Mouse (Mus musculus) limb, embryonic 12.5 days (tissue): ENCODE results near the gene Ap1s1. TPM values are rescaled to one million over a fixed set of nuclear protein-coding genes. Genes with fewer than 3 reads are reported as not detected.

Experiments
- ATAC-seq: fragments of 200-750 bp; cut with Nextera tagmentation; 2 replicates; pipeline ENCODE4 v1.8.0; 2017; ENCODE audit warnings: low read depth, moderate TSS enrichment; ENCODE audit not compliant: insufficient number of reproducible peaks, insufficient read depth, low FRiP score, low TSS enrichment
- H3K27ac ChIP-seq: fragments of 300-500 bp; sonication (generic); 2 replicates; pipeline ENCODE4 v1.5.1; 2016; ENCODE audit warnings: mild to moderate bottlenecking, moderate library complexity
- H3K27me3 ChIP-seq: fragments of 300-500 bp; sonication (generic); 2 replicates; pipeline ENCODE4 v1.6.1; 2016; ENCODE audit warnings: mild to moderate bottlenecking, moderate library complexity
- H3K36me3 ChIP-seq: fragments of 300-500 bp; sonication (generic); 2 replicates; pipeline ENCODE4 v1.6.1; 2016; ENCODE audit warnings: mild to moderate bottlenecking, moderate library complexity
- H3K4me1 ChIP-seq: fragments of 300-500 bp; sonication (generic); replicated peaks from 2 replicates; pipeline ENCODE4 v1.6.1; 2016
- H3K4me2 ChIP-seq: fragments of 300-500 bp; sonication (generic); 2 replicates; pipeline ENCODE4 v1.6.1; 2016; ENCODE audit warnings: mild to moderate bottlenecking, moderate library complexity
- H3K4me3 ChIP-seq: fragments of 300-500 bp; sonication (generic); replicated peaks from 2 replicates; pipeline ENCODE4 v1.5.1; 2016; ENCODE audit warnings: mild to moderate bottlenecking
- H3K9ac ChIP-seq: fragments of 300-500 bp; sonication (generic); replicated peaks from 2 replicates; pipeline ENCODE4 v1.6.1; 2016; ENCODE audit warnings: mild to moderate bottlenecking, moderate library complexity
- H3K9me3 ChIP-seq: fragments of 300-500 bp; sonication (generic); 2 replicates; pipeline ENCODE4 v1.6.1; 2016; ENCODE audit warnings: mild to moderate bottlenecking, moderate library complexity
- WGBS: fragments of 180-500 bp; shearing (Covaris S2); methylation state at CpG from one replicate; pipeline ENCODE4 v1.1.7; 2016; 5-methylcytosine and 5-hydroxymethylcytosine counted together
- polyA plus RNA-seq: library from polyadenylated mRNA; unstranded; fragments of >200 nt; fragmentation: Nextera tagmentation; extraction: Ambion mirVana; gene quantifications from 2 replicates; pipeline ENCODE4 v1.2.1, GENCODE M21; 2016

Gene Ap1s1
- polyA plus RNA-seq, 1 experiment from 2014 or later, result 153 TPM

GRCm38 (mm10) chr5:137078041-137078440, 32.1 kb upstream of the Ap1s1 start:
- H3K27ac ChIP-seq, result no peak overlapping the region
- ATAC-seq, result no peak
- WGBS, result 91% methylated on average over 14 of the region's 14 CpGs
- H3K9ac ChIP-seq, result no peak overlapping the region
- H3K4me2 ChIP-seq, result no peak overlapping the region
- H3K4me3 ChIP-seq, result no peak overlapping the region
- no peaks in the 10 kb centered on the region for H3K36me3 ChIP-seq
- 0 out of 2 replicates have a peak, but pooled peaks cover 12% of the 10 kb centered on the region for H3K4me1 ChIP-seq
- H3K27me3 ChIP-seq, result no peaks in the 10 kb centered on the region
- 0 out of 2 replicates have a peak, but pooled peaks cover 4% of the 10 kb centered on the region for H3K9me3 ChIP-seq

GRCm38 (mm10) chr5:137077187-137077586, 31.3 kb upstream of the Ap1s1 start:
- Histone ChIP-seq H3K27me3 (no peaks in the 10 kb centered on the region), H3K27ac (no peak overlapping the region), H3K36me3 (no peaks in the 10 kb centered on the region), H3K9me3 (0 out of 2 replicates have a peak, but pooled peaks cover 4% of the 10 kb centered on the region), H3K4me1 (peaks cover 18% of the 10 kb centered on the region), H3K4me3 (no peak overlapping the region), H3K4me2 (no peak overlapping the region), H3K9ac (no peak overlapping the region)
- no peak for ATAC-seq
- 91% methylated on average over 7 of the region's 7 CpGs for WGBS

- no peak overlapping the region for H3K4me3 ChIP-seq
- H3K36me3 ChIP-seq, result no peaks in the 10 kb centered on the region
- H3K4me2 ChIP-seq, result no peak overlapping the region
- no peaks in the 10 kb centered on the region for H3K9me3 ChIP-seq
- WGBS, result 55% methylated on average over 12 of the region's 12 CpGs
- H3K27ac ChIP-seq, result no peak overlapping the region
- peaks cover 19% of the 10 kb centered on the region for H3K4me1 ChIP-seq
- H3K9ac ChIP-seq, result no peak overlapping the region
- no peaks in the 10 kb centered on the region for H3K27me3 ChIP-seq
- ATAC-seq, result no peak
Observed at GRCm38 (mm10) chr5:137076191-137076930, 30.4 kb upstream of the Ap1s1 start.

- H3K36me3 ChIP-seq, result no peaks in the 10 kb centered on the region
- no peak overlapping the region for H3K4me3 ChIP-seq
- WGBS, result 73% methylated on average over 6 of the region's 6 CpGs
- no peak overlapping the region for H3K4me2 ChIP-seq
- H3K9ac ChIP-seq, result no peak overlapping the region
- no peak overlapping the region for H3K27ac ChIP-seq
- no peak for ATAC-seq
- H3K9me3 ChIP-seq, result no peaks in the 10 kb centered on the region
- no peaks in the 10 kb centered on the region for H3K27me3 ChIP-seq
- H3K4me1 ChIP-seq, result peaks cover 19% of the 10 kb centered on the region
Observed at GRCm38 (mm10) chr5:137075726-137076125, 29.8 kb upstream of the Ap1s1 start.

GRCm38 (mm10) chr5:137074191-137074651, 28.3 kb upstream of the Ap1s1 start:
- WGBS, result 35% methylated on average over 6 of the region's 6 CpGs

GRCm38 (mm10) chr5:137073141-137073540, 27.2 kb upstream of the Ap1s1 start:
- H3K4me1 ChIP-seq, result peaks cover 13% of the 10 kb centered on the region
- WGBS, result 90% methylated on average over 8 of the region's 8 CpGs
- no peak overlapping the region for H3K4me3 ChIP-seq
- no peak overlapping the region for H3K9ac ChIP-seq
- H3K27ac ChIP-seq, result no peak overlapping the region
- no peak overlapping the region for H3K4me2 ChIP-seq
- no peaks in the 10 kb centered on the region for H3K9me3 ChIP-seq
- H3K27me3 ChIP-seq, result no peaks in the 10 kb centered on the region
- H3K36me3 ChIP-seq, result no peaks in the 10 kb centered on the region
- no peak for ATAC-seq

More at GRCm38 (mm10) chr5:137074191-137074651, 28.3 kb upstream of the Ap1s1 start:
- Histone ChIP-seq H3K4me1 (peaks cover 19% of the 10 kb centered on the region), H3K9me3 (no peaks in the 10 kb centered on the region), H3K9ac (no peak overlapping the region), H3K27ac (no peak overlapping the region), H3K4me2 (no peak overlapping the region), H3K36me3 (no peaks in the 10 kb centered on the region), H3K27me3 (no peaks in the 10 kb centered on the region), H3K4me3 (no peak overlapping the region)
- no peak for ATAC-seq

GRCm38 (mm10) chr5:137072079-137072960, 26.4 kb upstream of the Ap1s1 start, which contains the start of gene Serpine1:
Gene Serpine1, minus strand, starts transcription at chr5:137072268.
- 20% methylated on average over 23 of the region's 23 CpGs for WGBS
- peak within 1 kb of the TSS; percentile 80 for H3K27ac ChIP-seq
- no peaks in the 10 kb centered on the region for H3K27me3 ChIP-seq
- no peaks in the 10 kb centered on the region for H3K9me3 ChIP-seq
- peaks cover 13% of the 10 kb centered on the region for H3K4me1 ChIP-seq
- peak within 1 kb of the TSS; percentile 47; the same call in 1 of the 2 replicates for H3K9ac ChIP-seq
- ATAC-seq, result peak; percentile 95
- H3K4me3 ChIP-seq, result peak within 1 kb of the TSS; percentile 32
- peak within 1 kb of the TSS; percentile 53 for H3K4me2 ChIP-seq
- H3K36me3 ChIP-seq, result no peaks in the 10 kb centered on the region

GRCm38 (mm10) chr5:137070881-137071605, 25.1 kb upstream of the Ap1s1 start:
- Histone ChIP-seq H3K36me3 (no peaks in the 10 kb centered on the region), H3K27me3 (no peaks in the 10 kb centered on the region), H3K4me1 (peaks cover 13% of the 10 kb centered on the region), H3K4me2 (peak overlapping the region; percentile 53; the same call in 1 of the 2 replicates), H3K9me3 (no peaks in the 10 kb centered on the region), H3K27ac (no peak overlapping the region), H3K4me3 (no peak overlapping the region; the same call in 1 of the 2 replicates), H3K9ac (no peak overlapping the region)
- 85% methylated on average over 19 of the region's 19 CpGs for WGBS
- ATAC-seq, result no peak

GRCm38 (mm10) chr5:137068711-137069110, 22.8 kb upstream of the Ap1s1 start:
- no peak overlapping the region for H3K27ac ChIP-seq
- WGBS, result 68% methylated on average over 4 of the region's 4 CpGs
- no peak for ATAC-seq
- no peak overlapping the region for H3K4me2 ChIP-seq
- H3K4me1 ChIP-seq, result peaks cover 7% of the 10 kb centered on the region
- no peak overlapping the region for H3K4me3 ChIP-seq
- no peaks in the 10 kb centered on the region for H3K36me3 ChIP-seq
- H3K9me3 ChIP-seq, result no peaks in the 10 kb centered on the region
- no peaks in the 10 kb centered on the region for H3K27me3 ChIP-seq
- H3K9ac ChIP-seq, result no peak overlapping the region

GRCm38 (mm10) chr5:137065923-137066322, 20.0 kb upstream of the Ap1s1 start:
- Histone ChIP-seq H3K27ac (no peak overlapping the region), H3K27me3 (no peaks in the 10 kb centered on the region), H3K4me2 (no peak overlapping the region), H3K36me3 (no peaks in the 10 kb centered on the region), H3K4me3 (no peak overlapping the region), H3K9me3 (no peaks in the 10 kb centered on the region), H3K9ac (no peak overlapping the region), H3K4me1 (no peaks in the 10 kb centered on the region)
- ATAC-seq, result no peak
- 77% methylated on average over 8 of the region's 8 CpGs for WGBS
